Mouse (Mus musculus) hindbrain, embryonic 16.5 days (tissue): ENCODE data around the gene Cfdp1. TPM values are rescaled to one million over a fixed set of nuclear protein-coding genes. Genes with fewer than 3 reads are reported as not detected.

Source experiments
- ATAC-seq: fragments of 200-750 bp; cut with Nextera tagmentation; 2 replicates; pipeline ENCODE4 v1.8.0; 2017; ENCODE audit warnings: moderate TSS enrichment, moderate library complexity
- H3K27ac ChIP-seq: fragments of 300-500 bp; sonication (generic); 2 replicates; pipeline ENCODE4 v1.5.1; 2014; ENCODE audit warnings: low read depth, mild to moderate bottlenecking, control low read depth, low read length, moderate library complexity
- H3K27me3 ChIP-seq: fragments of 300-500 bp; sonication (generic); replicated peaks from 2 replicates; pipeline ENCODE4 v1.6.1; 2014; ENCODE audit warnings: low read length; ENCODE audit not compliant: control insufficient read depth, insufficient read depth
- H3K36me3 ChIP-seq: fragments of 300-500 bp; sonication (generic); 2 replicates; pipeline ENCODE4 v1.6.1; 2014; ENCODE audit warnings: mild to moderate bottlenecking, low read length, moderate library complexity, mixed read lengths; ENCODE audit not compliant: control insufficient read depth, insufficient read depth
- H3K4me1 ChIP-seq: fragments of 300-500 bp; sonication (generic); 2 replicates; pipeline ENCODE4 v1.6.1; 2014; ENCODE audit warnings: low read depth, low read length; ENCODE audit not compliant: control insufficient read depth, insufficient read depth
- H3K4me2 ChIP-seq: fragments of 300-500 bp; sonication (generic); 2 replicates; pipeline ENCODE4 v1.6.1; 2014; ENCODE audit warnings: mild to moderate bottlenecking, low read length, control low read depth, moderate library complexity
- H3K4me3 ChIP-seq: fragments of 300-500 bp; sonication (generic); 2 replicates; pipeline ENCODE4 v1.5.1; 2014; ENCODE audit warnings: mild to moderate bottlenecking, low read length, control low read depth, moderate library complexity
- H3K9ac ChIP-seq: fragments of 300-500 bp; sonication (generic); 2 replicates; pipeline ENCODE4 v1.6.1; 2014; ENCODE audit warnings: low read depth, mild to moderate bottlenecking, control low read depth, low read length, moderate library complexity
- H3K9me3 ChIP-seq: fragments of 300-500 bp; sonication (generic); 2 replicates; pipeline ENCODE4 v1.6.1; 2014; ENCODE audit warnings: mild to moderate bottlenecking, low read length, moderate library complexity; ENCODE audit not compliant: control insufficient read depth
- WGBS: fragments of 180-500 bp; shearing (Covaris S2); extraction: QIAGEN DNeasy Blood & Tissue Kit; methylation state at CpG from one replicate; pipeline ENCODE4 v1.1.7; 2014; 5-methylcytosine and 5-hydroxymethylcytosine counted together
- polyA plus RNA-seq: library from polyadenylated mRNA; unstranded; fragments of >200 nt; fragmentation: Nextera tagmentation; extraction: Ambion mirVana; gene quantifications from 2 replicates; pipeline ENCODE4 v1.2.1, GENCODE M21; 2015

Gene Cfdp1
- polyA plus RNA-seq, 1 experiment from 2014 or later, result 210 TPM

DNA sequence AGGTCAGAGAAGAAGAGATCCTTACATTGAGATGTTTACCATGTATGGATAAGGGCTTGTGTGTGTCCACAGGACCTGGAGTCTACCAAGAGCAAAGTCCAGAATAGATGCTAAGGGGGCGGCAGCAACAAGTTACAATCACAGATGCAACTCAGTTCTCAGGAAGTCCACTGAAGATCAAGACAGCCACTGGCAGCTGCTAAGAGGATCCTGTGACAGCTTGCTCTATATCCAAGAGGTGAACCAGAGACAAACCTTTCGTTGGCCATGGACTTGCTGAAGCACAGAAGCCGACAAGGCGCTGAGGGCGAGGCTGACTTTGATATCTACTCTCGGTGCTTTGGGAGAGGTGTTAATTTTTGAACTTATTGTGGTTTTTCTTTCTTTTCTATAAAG is 82.5 kb downstream of the Cfdp1 start:
- no peaks in the 10 kb centered on the region for H3K9me3 ChIP-seq
- peaks cover 7% of the 10 kb centered on the region; the same call in 1 of the 2 replicates for H3K36me3 ChIP-seq
- H3K27me3 ChIP-seq, result no peaks in the 10 kb centered on the region
- H3K4me2 ChIP-seq, result no peak overlapping the region
- H3K4me3 ChIP-seq, result no peak overlapping the region
- H3K27ac ChIP-seq, result no peak overlapping the region
- peaks cover 6% of the 10 kb centered on the region for H3K4me1 ChIP-seq
- no peak overlapping the region for H3K9ac ChIP-seq
- 97% methylated on average over 6 of the region's 6 CpGs for WGBS
- ATAC-seq, result no peak

DNA sequence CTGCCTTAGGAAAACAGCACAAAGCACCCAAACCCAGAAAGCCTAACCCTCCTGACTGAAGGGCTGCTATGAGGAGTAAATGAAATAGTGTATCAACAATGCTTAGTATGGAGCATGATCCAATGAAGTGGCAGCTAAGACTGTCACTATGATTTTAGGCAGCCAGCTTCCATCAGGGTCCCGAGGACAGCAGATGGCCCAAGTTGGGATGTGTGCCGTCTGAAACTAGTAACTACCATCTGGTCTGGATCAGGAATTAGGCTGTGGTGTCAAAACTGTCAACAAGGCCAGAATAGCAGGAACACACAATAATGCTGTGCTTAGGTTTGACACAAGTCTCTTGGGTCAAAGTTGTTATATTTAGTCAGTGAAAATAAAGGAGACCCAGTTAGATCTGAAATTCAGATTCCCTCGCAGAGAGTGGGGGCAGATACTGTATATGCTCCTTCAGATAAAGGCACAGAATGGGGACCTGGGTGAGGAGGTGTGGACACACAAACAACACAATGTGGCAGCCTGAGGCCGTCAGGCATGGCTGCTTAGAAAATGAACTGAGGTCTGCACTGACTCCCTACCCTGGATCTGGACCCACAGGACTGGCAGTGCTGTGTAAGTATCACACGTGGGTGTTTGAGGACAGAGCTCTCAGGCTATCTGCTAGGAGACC is 83.0 kb downstream of the Cfdp1 start:
- ATAC-seq, result no peak
- Histone ChIP-seq H3K27ac (no peak overlapping the region), H3K4me2 (no peak overlapping the region), H3K9ac (no peak overlapping the region), H3K36me3 (peaks cover 7% of the 10 kb centered on the region; the same call in 1 of the 2 replicates), H3K27me3 (no peaks in the 10 kb centered on the region), H3K4me3 (no peak overlapping the region), H3K9me3 (no peaks in the 10 kb centered on the region), H3K4me1 (peaks cover 6% of the 10 kb centered on the region)
- 70% methylated on average over 5 of the region's 5 CpGs for WGBS

DNA sequence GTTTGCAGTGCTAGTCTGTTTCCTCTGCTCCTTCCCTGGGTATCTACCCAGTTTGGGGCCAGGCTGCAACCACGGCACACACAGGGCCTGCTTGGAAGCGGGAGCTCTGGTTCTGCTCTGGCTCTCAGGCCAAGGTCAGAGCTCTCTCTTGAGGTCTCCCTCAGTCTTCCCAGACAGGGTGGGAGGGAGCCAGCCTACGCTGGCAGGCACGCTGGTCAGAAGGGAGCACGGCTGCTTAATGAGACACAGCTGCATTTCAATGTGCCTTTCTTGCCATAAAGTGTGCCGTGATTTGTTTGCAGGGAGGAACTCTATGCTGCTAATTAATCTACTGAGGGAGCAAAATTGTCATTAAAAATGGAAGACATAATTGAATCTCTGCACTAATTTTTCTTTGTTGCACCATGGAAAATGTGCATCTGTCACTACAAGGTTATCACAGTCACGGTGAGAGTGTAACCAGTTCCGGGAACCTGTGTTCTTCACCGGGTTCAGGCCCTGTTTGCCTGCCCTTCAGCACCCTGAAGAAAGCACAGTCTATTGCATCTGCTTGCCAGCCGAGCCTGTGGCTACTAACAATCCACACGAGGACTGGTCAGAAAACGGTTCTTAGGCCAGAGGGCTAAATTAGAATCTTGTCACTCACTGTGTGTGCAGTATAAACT is 84.2 kb downstream of the Cfdp1 start:
- Histone ChIP-seq H3K4me1 (peaks cover 6% of the 10 kb centered on the region), H3K9ac (no peak overlapping the region), H3K27ac (peak overlapping the region; percentile 55), H3K36me3 (peaks cover 7% of the 10 kb centered on the region; the same call in 1 of the 2 replicates), H3K27me3 (no peaks in the 10 kb centered on the region), H3K4me2 (no peak overlapping the region), H3K9me3 (no peaks in the 10 kb centered on the region), H3K4me3 (no peak overlapping the region)
- peak; percentile 80 for ATAC-seq
- 28% methylated on average over 12 of the region's 12 CpGs for WGBS

DNA sequence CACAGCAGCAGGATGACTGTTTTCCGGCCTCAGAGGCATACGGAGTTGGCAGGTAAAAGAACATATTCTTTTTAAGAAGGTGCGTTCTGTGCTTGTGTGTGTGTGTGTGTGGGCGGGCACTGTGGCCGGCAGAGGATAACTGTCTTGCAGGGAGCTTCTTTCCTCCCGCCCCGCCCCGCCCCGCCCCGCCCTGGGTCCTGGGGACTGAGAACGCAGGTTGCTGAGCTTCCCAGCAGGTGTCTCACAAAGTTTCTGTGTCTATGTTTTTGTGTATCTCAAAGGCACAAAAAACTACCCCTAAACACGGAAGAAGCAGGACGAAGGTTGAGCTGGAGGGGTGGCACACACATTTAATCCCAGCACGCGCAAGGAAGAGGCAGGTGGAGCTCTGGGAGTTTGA is 84.8 kb downstream of the Cfdp1 start:
- no peaks in the 10 kb centered on the region for H3K9me3 ChIP-seq
- H3K4me1 ChIP-seq, result peaks cover 6% of the 10 kb centered on the region
- H3K27ac ChIP-seq, result peak overlapping the region; percentile 55
- no peak overlapping the region for H3K4me3 ChIP-seq
- H3K4me2 ChIP-seq, result no peak overlapping the region
- no peak overlapping the region for H3K9ac ChIP-seq
- no peak for ATAC-seq
- 58% methylated on average over 15 of the region's 15 CpGs for WGBS
- no peaks in the 10 kb centered on the region for H3K27me3 ChIP-seq
- 0 out of 2 replicates have a peak, but pooled peaks cover 2% of the 10 kb centered on the region for H3K36me3 ChIP-seq

DNA sequence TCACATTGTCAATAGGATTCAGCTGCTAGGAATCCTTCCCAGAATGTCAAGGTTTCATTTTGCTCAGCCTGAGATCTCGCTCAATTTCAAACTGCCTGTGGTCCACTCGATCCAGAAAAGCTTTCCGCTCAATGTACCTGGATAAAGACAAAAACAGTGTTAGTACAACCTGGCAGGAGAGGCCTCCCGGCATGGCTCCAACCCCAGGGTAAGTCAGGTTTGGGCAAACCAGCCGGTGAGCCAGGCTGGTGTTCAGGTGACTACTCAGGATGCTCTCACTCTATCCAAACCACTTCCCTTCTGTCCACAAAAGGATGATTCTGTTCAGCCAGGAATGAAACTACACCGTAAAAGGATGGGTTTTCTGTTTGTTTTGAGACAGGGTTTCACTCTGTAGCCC is 85.4 kb downstream of the Cfdp1 start:
- Histone ChIP-seq H3K9me3 (no peaks in the 10 kb centered on the region), H3K36me3 (0 out of 2 replicates have a peak, but pooled peaks cover 2% of the 10 kb centered on the region), H3K27ac (no peak overlapping the region), H3K4me3 (no peak overlapping the region), H3K4me2 (no peak overlapping the region), H3K9ac (no peak overlapping the region), H3K4me1 (peaks cover 6% of the 10 kb centered on the region), H3K27me3 (no peaks in the 10 kb centered on the region)
- ATAC-seq, result no peak
- 89% methylated on average over 6 of the region's 6 CpGs for WGBS

DNA sequence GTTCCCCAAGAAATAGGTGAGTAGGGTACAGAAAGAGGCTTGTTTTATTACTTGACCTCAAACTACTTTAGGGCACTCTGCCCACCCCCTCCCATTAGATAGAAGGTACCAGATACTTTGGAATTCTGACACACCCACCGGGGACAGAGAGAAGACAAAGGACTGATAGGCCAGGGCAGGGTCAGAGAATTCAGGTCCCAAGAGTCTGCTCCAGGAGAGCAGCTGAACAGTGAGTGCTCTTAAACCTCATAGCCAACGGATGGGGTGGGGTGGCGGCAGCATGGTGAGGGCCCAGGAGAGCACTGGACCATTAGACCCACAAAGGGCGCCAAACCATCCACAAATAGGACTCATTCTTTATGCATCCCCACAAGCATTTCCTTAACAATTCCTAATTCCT is 88.5 kb downstream of the Cfdp1 start:
- H3K4me2 ChIP-seq, result no peak overlapping the region
- WGBS, result 86% methylated on average over 4 of the region's 4 CpGs
- no peaks in the 10 kb centered on the region for H3K27me3 ChIP-seq
- H3K4me1 ChIP-seq, result peaks cover 4% of the 10 kb centered on the region
- ATAC-seq, result no peak
- H3K36me3 ChIP-seq, result 0 out of 2 replicates have a peak, but pooled peaks cover 2% of the 10 kb centered on the region
- H3K4me3 ChIP-seq, result no peak overlapping the region
- no peak overlapping the region for H3K27ac ChIP-seq
- H3K9ac ChIP-seq, result no peak overlapping the region
- H3K9me3 ChIP-seq, result no peaks in the 10 kb centered on the region

DNA sequence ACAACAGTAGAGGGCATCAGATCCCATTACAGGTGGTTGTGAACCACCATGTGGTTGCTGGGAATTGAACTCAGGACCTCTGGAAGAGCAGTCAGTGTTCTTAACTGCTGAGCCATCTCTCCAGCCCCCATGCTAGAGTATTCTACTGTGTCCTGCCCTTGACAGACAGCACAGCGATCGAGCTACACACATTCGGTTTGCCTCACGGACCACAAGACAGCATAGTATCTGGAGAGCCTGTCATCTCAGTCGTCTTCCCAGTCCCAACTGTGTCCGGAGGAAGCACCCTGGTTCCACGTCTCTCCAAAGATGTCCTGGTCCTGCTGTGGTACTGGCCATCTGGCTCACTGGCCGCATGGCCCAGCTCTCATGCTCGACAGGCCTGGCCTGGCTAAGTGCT is 89.0 kb downstream of the Cfdp1 start:
- H3K9me3 ChIP-seq, result no peaks in the 10 kb centered on the region
- no peak for ATAC-seq
- H3K27ac ChIP-seq, result no peak overlapping the region
- no peaks in the 10 kb centered on the region for H3K27me3 ChIP-seq
- 0 out of 2 replicates have a peak, but pooled peaks cover 2% of the 10 kb centered on the region for H3K36me3 ChIP-seq
- H3K4me2 ChIP-seq, result no peak overlapping the region
- 98% methylated on average over 9 of the region's 9 CpGs for WGBS
- no peak overlapping the region for H3K9ac ChIP-seq
- H3K4me1 ChIP-seq, result peaks cover 4% of the 10 kb centered on the region
- H3K4me3 ChIP-seq, result no peak overlapping the region

DNA sequence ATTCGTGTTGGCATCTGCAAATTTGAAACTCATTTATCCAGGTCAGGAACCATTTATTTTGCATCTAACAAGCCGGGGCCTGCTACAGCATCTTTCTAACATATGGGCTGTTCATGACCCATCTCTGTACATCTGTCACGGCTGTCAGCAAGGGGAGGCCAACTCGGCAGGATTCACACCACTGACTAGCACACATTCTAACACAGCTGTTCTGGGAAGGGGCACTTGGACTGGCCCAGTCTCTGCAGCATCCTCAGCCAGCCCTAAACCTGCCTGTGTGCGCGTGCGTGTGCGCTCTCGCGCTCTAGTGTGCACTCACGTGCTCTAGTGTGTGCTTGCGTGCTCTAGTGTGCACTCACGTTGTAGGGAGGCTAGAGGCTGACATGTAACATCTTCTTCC is 93.4 kb downstream of the Cfdp1 start:
- no peak overlapping the region for H3K9ac ChIP-seq
- WGBS, result 68% methylated on average over 13 of the region's 13 CpGs
- H3K4me2 ChIP-seq, result no peak overlapping the region
- no peaks in the 10 kb centered on the region for H3K4me1 ChIP-seq
- no peaks in the 10 kb centered on the region for H3K27me3 ChIP-seq
- H3K27ac ChIP-seq, result no peak overlapping the region
- no peaks in the 10 kb centered on the region for H3K36me3 ChIP-seq
- no peaks in the 10 kb centered on the region for H3K9me3 ChIP-seq
- H3K4me3 ChIP-seq, result no peak overlapping the region
- no peak for ATAC-seq

DNA sequence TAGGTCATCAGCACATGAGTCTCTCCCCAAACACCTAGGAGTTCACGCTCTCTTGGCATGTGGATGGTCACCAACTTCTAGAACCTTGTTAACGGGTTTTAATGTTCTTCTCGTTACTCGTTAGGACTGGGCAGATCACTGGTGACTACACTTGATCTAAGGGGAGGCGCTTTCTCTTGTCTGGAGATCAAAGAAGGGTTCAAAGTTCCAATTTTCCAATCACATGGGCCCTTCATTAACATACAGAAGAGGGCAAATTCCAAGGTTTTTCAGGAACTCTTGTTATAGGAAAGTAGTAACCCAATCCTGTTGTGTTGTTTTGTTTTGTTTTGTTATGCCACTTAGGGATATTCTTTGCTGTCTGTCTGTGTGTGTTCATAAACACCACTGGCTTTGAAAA is 95.3 kb downstream of the Cfdp1 start:
- WGBS, result 89% methylated on average over 5 of the region's 5 CpGs
- H3K36me3 ChIP-seq, result no peaks in the 10 kb centered on the region
- H3K4me2 ChIP-seq, result no peak overlapping the region
- H3K4me1 ChIP-seq, result no peaks in the 10 kb centered on the region
- no peaks in the 10 kb centered on the region for H3K9me3 ChIP-seq
- no peak for ATAC-seq
- H3K27ac ChIP-seq, result no peak overlapping the region
- H3K27me3 ChIP-seq, result no peaks in the 10 kb centered on the region
- H3K4me3 ChIP-seq, result no peak overlapping the region
- no peak overlapping the region for H3K9ac ChIP-seq
